Mouse (Mus musculus): ENCODE measurements around the gene Lyar.
A peak's percentile ranks its signal among the peaks of the same experiment; 100 is the strongest.

The Lyar gene

DNA sequence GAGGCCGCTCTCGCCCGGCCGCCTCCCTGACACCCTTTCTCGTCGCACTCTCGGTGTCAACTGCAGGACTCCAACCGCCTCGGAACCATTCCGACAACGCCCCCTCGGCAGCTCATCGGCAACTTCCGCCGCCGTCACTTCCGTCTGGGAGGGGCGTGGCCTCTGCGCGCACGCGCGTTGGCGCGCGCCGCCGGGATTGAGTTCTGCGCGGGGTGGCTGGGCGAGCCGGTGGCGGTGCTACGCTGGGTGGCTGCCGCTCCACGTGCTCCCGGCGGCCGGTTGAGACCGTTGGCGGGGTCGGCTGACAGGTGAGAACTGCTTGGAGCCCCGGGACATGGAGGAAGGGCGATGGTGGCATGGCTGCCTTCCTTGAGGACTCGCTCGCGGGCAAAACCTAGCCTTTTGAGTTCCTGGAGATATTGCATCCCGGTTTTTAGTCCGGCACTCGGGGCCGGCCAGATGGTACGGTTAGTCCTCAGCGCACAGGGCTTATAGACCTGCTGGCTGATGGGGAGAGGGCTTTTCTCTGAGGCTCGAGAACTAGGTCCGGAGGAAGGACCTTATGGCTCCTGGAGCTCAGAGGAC is at the start of gene Lyar, which contains the start of gene Zbtb49:
TSS of gene Lyar (plus strand) at position 143 of the 585 bp plus-strand sequence.
TSS of gene Zbtb49 (minus strand) at position 130 of the 585 bp plus-strand sequence.
- DNase-seq: peak; percentile 88

DNA sequence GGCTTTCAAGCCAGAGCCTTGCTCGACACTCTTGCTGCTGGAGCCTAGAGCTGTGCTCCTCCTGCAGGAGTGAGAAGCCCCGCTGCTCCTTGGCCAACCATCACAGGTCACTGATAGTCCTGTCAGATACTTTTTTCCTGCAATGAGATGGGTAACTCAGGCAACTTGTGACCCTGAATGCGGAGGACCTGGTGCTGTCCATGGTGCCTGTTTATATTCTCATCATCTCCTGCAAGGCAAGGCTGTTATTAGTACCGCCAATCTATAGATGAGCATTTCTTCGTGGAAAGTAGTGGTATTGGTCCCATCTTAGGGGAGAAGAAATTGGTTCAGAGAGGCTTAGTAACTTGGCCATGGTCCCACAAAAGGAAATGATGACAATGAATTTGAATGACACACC is 46.5 kb upstream of the Lyar start:
- no peak for DNase-seq

DNA sequence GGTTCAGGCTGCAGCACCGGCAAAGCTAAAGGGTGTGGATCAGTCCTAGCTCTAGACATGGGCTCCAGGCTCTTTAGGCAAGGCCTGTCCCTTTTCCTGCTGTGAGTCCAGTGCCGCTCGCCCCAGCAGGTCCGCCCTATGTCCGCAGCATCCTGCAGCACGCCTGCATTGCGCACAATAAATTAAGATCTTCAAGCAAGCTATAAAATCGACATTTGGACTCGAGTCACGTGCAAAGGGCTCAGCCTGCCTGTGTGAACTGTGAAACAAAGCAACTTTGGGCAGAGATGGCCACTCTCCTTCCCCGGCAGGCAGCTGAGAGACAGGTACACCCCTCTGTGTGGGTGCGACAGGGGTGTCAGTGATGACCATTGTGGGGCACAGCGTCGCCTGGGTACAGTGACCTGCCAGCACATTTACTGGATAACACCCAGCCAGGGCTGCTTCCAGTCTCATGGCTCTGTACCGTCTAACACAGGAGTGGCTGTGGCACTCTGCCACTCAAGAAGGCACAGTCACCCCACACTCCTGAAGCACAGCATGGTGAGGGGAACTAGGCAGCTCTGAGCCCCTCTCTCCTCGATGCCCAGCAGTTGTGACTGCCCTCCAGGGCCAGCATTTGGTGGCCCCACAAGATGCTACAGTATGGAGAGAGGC is 45.9 kb upstream of the Lyar start:
- DNase-seq: no peak

DNA sequence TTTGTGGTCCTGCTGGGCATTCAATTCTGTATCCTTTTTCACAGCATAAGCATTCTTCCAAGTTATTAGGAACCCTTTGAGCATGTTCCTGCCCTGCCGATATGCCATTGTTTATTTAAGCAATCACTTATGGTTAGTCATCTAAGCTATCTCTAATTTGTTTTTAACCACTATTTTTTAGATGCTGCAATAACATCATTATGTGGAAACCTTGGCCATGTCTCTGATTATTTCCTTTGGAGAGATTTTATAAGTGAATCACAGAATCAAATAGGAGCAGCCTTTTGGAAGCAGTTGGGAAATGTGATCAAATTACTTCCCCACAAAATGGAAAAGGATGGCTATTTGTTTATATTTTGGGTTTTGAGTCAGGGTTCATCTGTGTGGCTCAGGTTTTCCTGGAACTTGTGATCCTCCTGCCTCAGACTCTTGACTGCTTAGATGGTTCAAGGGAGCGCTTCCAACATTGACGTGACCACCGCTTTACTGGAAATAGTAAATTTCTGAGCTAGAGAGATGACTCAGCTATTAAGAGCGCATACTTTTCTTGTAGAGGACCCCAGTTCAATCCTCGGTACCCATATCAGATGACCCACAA is 35.5 kb upstream of the Lyar start:
- DNase-seq: no peak

DNA sequence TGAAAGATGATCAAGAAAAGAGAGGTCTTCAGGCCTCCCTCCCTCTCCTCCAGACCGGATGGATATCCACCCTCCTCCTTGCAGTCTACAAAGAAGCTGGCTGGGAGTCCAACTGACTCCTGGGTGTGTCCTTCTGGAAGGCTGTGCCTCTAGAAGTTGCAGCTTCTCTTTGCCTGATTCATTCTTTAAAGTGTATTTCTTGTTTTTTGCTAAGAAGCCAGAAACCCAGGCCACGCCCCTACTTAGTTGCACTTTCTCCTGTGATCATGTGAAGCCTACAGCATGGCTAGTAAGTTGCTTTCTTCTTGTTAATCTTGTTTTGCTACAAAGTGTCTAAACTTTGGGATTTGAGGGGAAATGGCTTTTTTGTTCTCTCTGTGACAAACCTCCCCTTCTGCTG is 33.3 kb upstream of the Lyar start:
- no peak for DNase-seq

DNA sequence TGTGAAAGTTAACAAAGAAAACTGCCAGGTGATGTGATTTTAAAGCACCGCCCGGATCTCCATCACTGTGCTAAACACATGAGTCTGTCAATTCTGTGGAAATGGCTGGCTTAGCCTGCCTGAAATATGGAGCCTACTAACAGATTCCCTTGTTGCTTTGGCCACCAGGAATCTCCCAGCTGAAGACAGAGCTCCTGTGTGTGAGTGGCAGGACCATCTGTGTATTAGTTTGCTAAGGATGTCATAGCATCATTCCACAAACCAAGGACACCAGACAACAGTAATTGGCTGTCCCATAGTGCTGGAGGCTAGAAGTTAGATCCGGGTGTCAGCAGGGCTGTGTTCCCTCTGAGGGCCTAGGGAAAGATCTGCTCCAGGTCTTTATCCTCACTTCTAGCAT is 29.4 kb upstream of the Lyar start:
- DNase-seq: no peak

DNA sequence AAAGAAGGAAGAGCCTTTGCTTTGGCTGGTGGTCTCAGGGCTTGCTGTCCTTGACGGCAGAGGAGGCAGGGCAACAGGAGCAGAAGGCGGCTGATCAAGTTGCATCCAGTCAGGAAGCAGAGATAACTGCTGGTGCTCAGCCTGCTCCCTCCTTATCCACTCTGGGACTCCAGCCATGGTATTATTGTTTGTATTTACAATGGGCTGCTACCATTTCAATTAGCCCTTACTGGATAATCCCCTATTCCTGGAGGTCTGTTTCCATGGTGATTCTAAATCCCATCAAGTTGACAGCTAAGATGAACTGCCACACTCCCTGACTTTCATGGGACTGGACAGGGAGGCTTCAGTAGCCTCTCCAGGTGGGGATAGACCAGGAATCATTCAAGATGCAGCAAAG is 25.3 kb upstream of the Lyar start:
- no peak for DNase-seq

DNA sequence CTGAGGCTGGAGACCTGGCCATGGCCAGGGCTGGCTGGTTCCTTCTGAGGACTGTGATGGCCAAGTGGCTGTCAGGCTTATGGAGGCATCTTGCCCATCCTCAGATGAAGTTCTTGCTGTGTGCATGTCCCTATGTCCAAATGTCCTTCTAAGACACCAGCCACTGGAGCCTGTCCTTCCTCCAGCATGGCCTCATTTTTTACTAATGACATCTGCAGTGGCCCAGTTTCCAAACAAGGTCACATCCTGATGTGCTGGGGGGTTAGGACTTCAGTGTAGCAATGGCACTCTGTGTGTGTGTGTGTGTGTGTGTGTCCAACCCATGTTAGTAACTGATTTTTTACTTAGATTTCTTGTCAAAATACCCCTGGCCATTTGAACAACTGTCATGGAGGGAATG is 24.3 kb upstream of the Lyar start:
- no peak for DNase-seq

DNA sequence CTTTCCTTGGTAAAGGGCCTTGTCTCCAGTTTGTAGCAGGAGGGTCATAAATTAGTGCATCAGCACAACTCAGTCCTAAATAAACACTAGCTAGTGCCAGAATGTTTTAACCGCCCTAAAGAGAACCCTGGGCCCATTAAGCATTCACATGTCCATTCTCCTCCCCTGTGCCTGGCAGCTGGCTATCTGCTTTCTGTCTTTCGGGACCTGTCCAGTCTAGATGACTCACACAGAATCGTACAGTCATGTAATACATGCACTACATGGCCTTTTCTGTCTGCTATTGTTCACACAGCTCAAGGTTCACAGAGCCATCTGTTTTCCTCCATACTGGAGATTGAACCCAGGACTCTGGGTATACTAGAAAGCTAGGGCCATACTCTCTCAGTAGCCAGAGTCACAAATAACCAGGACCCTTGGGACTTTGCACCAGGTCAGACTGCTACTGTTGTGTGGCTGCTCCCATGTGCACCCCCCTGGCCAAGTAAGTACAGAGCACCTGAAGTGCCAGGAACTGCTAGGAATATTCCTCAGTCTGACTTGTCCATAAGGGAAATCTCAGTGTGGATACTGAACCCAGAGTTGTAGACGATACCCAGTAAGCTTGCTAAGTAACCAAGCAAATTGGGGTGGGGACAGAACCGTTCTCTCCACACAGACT is 23.3 kb upstream of the Lyar start:
- no peak for DNase-seq

DNA sequence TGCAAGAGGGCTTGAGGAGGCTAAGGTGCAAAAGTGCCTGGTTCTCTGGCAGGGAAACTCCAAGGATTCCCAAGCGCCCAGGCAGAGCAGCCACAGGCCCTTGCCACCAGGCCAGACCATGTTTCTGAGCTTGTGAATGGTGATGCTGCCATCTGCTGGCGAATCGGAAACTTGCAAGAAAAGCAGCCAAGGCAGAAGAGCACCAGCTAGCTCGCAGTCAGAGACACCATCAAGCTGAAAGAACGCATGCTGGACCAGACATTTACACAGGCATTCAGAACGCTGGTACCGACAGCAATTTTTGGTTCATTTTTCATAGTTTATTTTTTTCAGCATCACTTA is 22.8 kb upstream of the Lyar start:
- DNase-seq: peak; percentile 64

DNA sequence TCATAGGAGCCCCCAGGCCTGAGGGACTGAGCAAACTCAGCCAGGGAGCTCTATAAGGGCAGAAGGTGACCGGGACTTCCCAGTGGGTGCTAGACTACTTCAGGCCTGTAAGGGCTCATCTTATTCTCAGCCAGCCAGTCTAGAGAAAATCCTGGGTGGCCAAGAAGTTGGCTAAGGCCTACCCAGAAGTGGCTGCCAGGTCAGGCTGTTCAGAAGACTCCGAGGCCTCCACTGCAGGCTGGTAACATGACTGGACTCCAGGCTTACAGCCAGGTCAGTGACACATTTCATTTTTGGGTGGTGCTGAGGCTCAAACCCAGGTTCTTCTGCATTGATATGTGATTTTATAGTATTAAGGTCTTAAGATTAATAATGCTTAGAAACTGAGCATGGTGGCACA is 20.6 kb upstream of the Lyar start:
- no peak for DNase-seq

DNA sequence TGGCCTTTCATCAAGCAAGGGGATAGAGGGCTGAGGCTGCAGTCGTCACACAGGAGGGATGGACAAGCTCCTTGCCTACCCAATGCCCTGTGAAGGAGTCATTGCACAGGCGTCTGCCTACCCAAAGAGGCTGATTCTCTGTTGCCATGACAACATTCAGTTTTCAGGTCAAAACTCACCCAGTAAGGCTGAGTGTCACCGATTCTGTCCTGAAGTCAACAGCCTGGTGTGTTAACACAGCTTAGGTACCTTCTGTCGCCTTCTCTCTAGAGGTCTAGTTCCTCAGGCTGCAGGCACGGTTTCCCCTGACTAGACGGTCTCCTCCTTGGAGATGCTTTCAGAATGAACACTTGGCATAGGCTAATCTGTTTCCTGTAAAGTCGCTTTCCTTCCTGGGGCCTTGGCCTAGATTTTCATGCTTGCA is 15.0 kb upstream of the Lyar start:
- DNase-seq: no peak

DNA sequence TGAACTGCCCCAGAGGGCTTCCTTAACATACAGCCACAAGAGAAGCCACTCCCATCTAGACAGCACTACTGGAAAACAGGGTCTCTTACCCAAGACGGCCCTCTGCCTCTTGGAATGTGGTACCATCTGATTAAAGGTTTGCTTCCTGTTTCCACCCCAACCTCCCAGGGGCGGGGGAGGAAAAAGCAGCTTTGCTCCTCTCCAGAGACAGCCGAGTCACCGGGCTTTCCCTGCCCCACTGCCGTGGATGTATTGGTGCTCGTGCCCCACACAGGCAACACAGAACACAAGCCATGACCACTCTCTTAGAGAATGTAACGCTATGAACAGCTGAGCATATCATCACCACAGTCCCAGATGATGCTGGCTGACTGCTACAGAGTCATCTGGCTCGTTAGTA is 11.3 kb upstream of the Lyar start:
- no peak for DNase-seq

DNA sequence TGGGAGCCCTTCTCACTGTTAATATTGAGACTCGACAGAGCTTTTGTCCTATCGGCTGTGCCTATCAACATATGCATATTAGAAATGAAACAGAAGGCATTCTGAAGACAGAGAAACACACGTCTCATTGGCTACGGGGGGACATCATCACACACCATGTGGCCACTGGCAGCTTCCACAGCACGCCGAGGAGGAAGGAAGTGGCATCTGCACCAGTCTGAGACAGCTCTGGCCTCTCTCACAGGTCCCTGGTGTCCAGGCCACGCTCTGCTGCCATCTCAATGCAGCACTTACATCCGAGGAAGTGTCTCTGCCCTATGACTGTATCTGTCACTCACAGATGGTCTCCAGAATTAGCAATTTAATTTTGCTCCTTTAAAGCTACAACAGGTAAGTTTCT is 8.6 kb upstream of the Lyar start:
- DNase-seq: no peak

DNA sequence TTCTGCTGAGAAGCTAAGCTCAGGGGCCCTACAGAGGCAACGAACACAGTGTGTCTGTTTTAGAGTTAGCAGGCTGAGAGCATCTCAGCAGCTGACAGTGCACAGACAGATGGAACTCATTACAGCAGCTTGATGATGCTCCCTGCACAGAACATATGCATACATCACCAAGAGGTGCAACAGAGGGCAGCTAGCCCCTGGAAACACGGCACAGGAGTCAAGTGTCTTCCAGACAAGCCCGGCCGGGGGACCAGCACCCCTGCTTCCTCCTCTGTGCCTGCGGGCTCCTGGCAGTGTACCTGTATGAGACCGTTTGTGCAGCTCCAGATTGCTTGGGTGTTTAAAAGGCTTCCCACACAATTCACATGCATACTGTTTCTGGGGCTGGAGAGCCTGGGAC is 7.3 kb upstream of the Lyar start:
- no peak for DNase-seq

DNA sequence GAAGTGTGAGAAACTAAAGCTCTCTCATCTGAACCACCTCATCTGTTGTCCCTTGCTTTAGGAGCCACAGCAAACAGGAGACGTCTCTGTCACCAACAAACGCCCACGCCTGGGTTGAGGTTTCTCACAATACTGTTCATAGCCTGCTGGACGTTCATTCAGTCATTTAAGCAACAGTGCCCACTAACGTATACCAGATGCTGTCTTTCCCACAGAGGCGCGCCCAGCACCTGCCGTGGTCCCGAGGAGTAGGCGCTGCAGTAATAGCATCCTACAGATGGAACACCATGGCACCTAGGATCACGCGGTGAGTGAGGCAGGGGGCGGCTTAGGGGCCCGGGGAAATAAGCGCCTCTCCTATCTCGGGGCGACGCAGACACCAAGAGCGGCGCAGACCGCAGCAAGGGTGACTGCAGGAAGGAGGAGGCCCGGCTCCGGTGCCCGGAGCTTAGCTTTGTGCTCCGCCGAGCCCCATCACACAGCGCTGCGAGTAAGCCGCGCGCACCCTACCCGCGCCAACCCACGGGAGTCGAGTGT is 431 bp upstream of the Lyar start:
- no peak for DNase-seq

DNA sequence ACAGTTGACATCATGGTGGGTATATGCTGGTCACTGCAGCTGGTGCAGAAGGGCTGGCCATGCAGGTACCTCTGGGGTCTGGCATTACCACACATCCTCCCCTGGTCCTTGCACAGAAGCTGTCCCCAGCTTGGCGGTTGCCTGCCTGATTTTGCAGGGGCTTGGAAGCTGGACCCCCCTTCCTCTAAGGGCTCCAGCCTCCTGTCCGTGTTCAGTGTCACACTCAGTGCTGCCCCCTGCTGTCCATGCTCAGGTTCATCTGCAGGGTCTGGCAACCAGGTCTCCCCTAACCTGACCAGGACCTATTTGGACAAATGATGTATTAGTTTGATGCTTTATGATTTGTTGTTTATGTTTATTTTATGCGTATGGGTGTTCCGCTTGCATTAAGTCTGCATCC is 15.2 kb downstream of the Lyar start:
- no peak for DNase-seq

DNA sequence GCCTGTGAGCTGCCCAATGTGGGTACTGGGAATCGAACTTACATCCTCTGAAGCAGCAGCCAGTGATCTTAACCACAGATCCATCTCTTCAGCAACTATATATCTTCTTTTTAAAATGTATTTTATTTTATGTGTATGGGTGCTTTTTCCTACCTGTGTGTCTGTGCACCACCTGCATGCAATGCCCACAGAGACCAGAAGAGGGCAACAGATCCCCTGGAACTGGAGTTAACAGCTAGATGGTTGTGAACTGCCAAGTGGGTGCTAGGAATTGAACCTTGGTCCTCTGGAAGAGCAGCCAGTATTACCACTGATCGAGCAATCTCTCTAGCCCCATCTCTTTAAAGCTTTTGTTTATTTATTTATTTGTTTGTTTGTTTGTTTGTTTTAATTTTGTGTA is 16.4 kb downstream of the Lyar start:
- no peak for DNase-seq

DNA sequence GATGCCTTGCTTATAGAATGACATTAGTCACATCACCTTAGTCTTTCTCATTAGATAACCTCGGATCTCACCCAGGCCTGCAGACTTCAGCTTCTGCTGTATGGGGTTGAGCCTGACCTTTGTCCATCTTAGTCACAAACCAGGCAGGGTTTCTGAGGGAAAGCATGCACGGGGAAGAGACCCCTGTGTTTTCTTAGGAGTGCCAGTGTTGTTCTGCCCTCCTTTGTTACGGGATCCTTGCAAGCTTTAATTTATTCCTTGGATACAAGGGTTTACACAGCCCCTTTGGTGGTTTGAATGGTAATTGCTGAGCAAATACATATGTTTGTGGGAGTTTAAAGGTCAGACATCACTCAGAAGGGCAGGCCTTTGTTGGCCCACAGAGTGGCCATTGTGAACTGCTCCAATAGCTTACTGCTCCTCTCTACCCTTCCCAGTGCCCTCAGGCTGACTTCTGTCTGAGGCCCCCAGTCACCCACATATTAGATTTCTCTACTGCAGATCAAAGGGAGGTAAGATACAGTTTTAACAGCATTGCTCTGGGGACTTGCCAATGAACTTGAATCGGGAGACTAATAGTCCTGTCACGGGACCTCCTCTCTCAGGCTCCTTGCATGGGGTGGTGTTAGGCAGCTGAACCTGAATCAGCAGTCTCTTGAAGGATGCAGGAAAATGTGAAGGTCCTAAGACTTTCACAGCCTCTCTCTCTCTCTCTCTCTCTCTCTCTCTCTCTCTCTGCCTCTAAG is 20.6 kb downstream of the Lyar start:
- no peak for DNase-seq

DNA sequence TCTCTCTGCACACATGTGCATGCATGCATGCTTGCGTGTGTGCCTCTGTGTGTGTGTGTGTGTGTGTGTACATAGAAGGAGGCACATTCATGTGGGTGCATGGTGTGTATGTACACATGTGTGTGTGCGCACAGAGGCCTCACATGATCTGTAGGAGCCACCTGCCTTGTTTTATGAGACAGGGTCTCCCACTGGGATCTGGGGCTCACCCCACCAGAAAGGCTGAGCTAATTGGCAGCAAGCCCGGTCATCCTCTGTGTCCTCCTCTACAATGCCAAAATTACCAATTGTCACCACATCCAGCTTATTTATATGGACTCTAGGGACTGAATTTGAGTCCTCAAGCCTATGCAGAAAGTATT is 21.2 kb downstream of the Lyar start:
- DNase-seq: no peak

DNA sequence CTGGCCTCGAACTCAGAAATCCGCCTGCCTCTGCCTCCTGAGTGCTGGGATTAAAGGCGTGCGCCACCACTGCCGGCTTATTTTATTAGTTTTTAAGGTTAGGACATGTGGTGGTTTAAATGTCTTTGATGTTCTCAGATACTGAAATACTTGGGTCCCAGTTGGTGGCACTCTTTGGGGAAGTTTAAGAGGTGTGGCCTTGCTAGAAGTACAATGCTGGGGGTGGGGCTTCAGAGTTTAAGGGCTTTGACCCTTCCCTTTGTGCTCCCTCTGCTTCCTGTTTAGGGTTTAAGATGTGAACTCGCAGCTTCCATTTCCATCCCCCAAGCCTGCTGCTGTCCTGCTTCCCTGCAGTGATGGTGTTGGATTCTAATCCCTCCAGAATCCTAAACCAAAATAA is 21.7 kb downstream of the Lyar start:
- DNase-seq: no peak

DNA sequence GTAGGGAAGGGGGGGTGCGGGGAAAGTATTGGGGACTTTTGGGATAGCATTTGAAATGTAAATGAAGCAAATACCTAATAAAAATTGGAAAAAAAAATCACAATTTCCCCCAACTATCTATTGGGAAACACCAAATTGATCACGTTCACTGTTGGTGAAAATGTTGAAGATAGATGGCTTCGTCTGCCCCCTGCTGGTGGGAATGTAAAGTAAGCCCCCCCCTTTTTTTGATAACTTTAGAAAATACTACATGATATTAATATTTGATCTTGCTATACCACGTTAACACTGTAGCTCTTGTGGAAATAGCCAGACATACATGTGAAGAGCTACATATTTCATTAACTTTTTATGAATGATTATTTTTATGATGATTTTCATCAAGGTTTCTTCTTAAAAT is 34.9 kb downstream of the Lyar start:
- no peak for DNase-seq

DNA sequence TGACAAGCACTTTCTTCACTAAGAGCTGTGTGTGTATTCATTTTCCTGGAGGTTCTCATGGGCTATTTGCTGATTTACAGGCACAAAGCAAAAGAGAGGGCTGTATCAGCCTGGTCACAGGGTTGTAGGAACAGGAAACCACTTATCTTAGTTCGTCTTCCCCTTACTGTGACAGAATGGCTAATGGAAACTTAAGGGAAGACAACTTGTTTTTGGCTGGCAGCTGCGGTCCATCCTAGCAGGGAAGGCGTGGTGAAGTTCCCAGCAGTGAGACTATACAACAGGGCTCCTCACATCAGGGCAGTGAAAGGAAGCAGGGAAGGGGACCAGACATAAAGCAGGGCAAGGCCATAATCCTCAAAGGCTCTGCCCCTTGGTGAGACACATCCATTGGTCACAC is 35.4 kb downstream of the Lyar start:
- DNase-seq: no peak

All from kidney, adult 11 months (tissue).